32 mouse cellular contexts compared by ENCODE assay signal in genomic region chr3:50160756-50161155, GRCm38 (mm10).
"Had no signal": no experiment of that assay in that cellular context is flagged by ENCODE, and none has a peak within 500 bp of the region (broad histone marks: within the 10 kb centered on the region; RNA-seq: fewer than 3 reads in every experiment).

No protein-coding gene starts in this region.

- H3K4me2 ChIP-seq: limb, embryonic 12.5 days; limb, embryonic 13.5 days; limb, embryonic 15.5 days; liver, embryonic 11.5 days; liver, embryonic 12.5 days; liver, embryonic 13.5 days; liver, embryonic 15.5 days; lung, embryonic 14.5 days; lung, embryonic 15.5 days; midbrain, embryonic 11.5 days; midbrain, embryonic 12.5 days; midbrain, embryonic 13.5 days; midbrain, embryonic 15.5 days had no signal

- H3K36me3 ChIP-seq: limb, embryonic 10.5 days; limb, embryonic 12.5 days; limb, embryonic 13.5 days; limb, embryonic 15.5 days; liver, embryonic 12.5 days; liver, embryonic 13.5 days; liver, embryonic 15.5 days; lung, embryonic 15.5 days; midbrain, embryonic 10.5 days; midbrain, embryonic 12.5 days; midbrain, embryonic 13.5 days; midbrain, embryonic 15.5 days had no signal

- H3K27ac ChIP-seq: left cerebral cortex, adult 2 months; limb, embryonic 10.5 days; limb, embryonic 12.5 days; limb, embryonic 13.5 days; limb, embryonic 15.5 days; liver, embryonic 12.5 days; liver, embryonic 13.5 days; liver, embryonic 14.5 days; liver, embryonic 15.5 days; lung, embryonic 15.5 days; macrophage; midbrain, embryonic 10.5 days; midbrain, embryonic 12.5 days; midbrain, embryonic 13.5 days; midbrain, embryonic 15.5 days had no signal

- DNase-seq: left cerebral cortex, postnatal 4 days; liver; liver, embryonic 13.5 days; liver, postnatal 0 days; lung, adult 18-20 months; lung, adult 2 months; lung, embryonic 14.5 days; lung, postnatal 10 days; lung, postnatal 14 days; lung, postnatal 36 days; lung, postnatal 4 days; midbrain, embryonic 14.5 days had no signal

- H3K27me3 ChIP-seq: limb, embryonic 12.5 days; limb, embryonic 13.5 days; limb, embryonic 15.5 days; liver, embryonic 12.5 days; liver, embryonic 13.5 days; liver, embryonic 15.5 days; lung, embryonic 15.5 days; megakaryocyte, embryonic 14.5 days; midbrain, embryonic 12.5 days; midbrain, embryonic 13.5 days; midbrain, embryonic 15.5 days had no signal

- H3K9me3 ChIP-seq: limb, embryonic 10.5 days; limb, embryonic 12.5 days; limb, embryonic 13.5 days; limb, embryonic 15.5 days; liver, embryonic 12.5 days; liver, embryonic 13.5 days; liver, embryonic 15.5 days; lung, embryonic 15.5 days; megakaryocyte, embryonic 14.5 days; midbrain, embryonic 10.5 days; midbrain, embryonic 12.5 days; midbrain, embryonic 13.5 days; midbrain, embryonic 15.5 days had no signal

- H3K4me1 ChIP-seq: limb, embryonic 10.5 days; limb, embryonic 12.5 days; limb, embryonic 13.5 days; limb, embryonic 15.5 days; liver, embryonic 12.5 days; liver, embryonic 13.5 days; liver, embryonic 15.5 days; lung, embryonic 15.5 days; megakaryocyte, embryonic 14.5 days; midbrain, embryonic 10.5 days; midbrain, embryonic 12.5 days; midbrain, embryonic 13.5 days; midbrain, embryonic 15.5 days had no signal

- H3K4me3 ChIP-seq: left cerebral cortex, adult 2 months; limb, embryonic 10.5 days; limb, embryonic 12.5 days; limb, embryonic 13.5 days; limb, embryonic 15.5 days; liver, embryonic 12.5 days; liver, embryonic 13.5 days; liver, embryonic 15.5 days; lung, embryonic 15.5 days; megakaryocyte, embryonic 14.5 days; midbrain, embryonic 10.5 days; midbrain, embryonic 12.5 days; midbrain, embryonic 13.5 days; midbrain, embryonic 15.5 days; myocyte had no signal

- ATAC-seq: liver, embryonic 12.5 days; liver, postnatal 0 days; lung, postnatal 0 days; midbrain, embryonic 13.5 days; midbrain, embryonic 15.5 days; midbrain, embryonic 16.5 days had no signal

- H3K9ac ChIP-seq: limb, embryonic 12.5 days; limb, embryonic 13.5 days; limb, embryonic 15.5 days; liver, embryonic 12.5 days; liver, embryonic 13.5 days; liver, embryonic 14.5 days; liver, embryonic 15.5 days; liver, postnatal 0 days; lung, embryonic 14.5 days; lung, embryonic 15.5 days; midbrain, embryonic 12.5 days; midbrain, embryonic 13.5 days; midbrain, embryonic 15.5 days had no signal
